Mouse (Mus musculus) lung, postnatal 25 days (tissue): ENCODE data around the gene Usp24.

Source experiments
- DNase-seq: peaks from one replicate; pipeline ENCODE4 v3.0.0; 2022; ENCODE audit warnings: low spot score

Usp24 gene

GRCm38 (mm10) chr4:106315921-106316350 is at the start of gene Usp24:
TSS of gene Usp24 (plus strand) at chr4:106316213.
- DNase-seq: peak; percentile 64

GRCm38 (mm10) chr4:106276937-106277336 is 39.1 kb upstream of the Usp24 start:
- DNase-seq: no peak

GRCm38 (mm10) chr4:106279177-106279576 is 36.8 kb upstream of the Usp24 start:
- DNase-seq: no peak

GRCm38 (mm10) chr4:106281128-106281491 is 34.9 kb upstream of the Usp24 start:
- DNase-seq: no peak

GRCm38 (mm10) chr4:106281492-106282122 is 34.4 kb upstream of the Usp24 start:
- DNase-seq: peak; percentile 46

- no peak for DNase-seq
Measured at GRCm38 (mm10) chr4:106282123-106282510, 33.9 kb upstream of the Usp24 start.

GRCm38 (mm10) chr4:106286958-106287743 is 28.9 kb upstream of the Usp24 start:
- no peak for DNase-seq

- no peak for DNase-seq
Measured at GRCm38 (mm10) chr4:106290201-106290600, 25.8 kb upstream of the Usp24 start.

- DNase-seq: no peak
Measured at GRCm38 (mm10) chr4:106292823-106293222, 23.2 kb upstream of the Usp24 start.

- DNase-seq: no peak
Measured at GRCm38 (mm10) chr4:106293378-106294090, 22.5 kb upstream of the Usp24 start.

- DNase-seq: no peak
Measured at GRCm38 (mm10) chr4:106295696-106296095, 20.3 kb upstream of the Usp24 start.

GRCm38 (mm10) chr4:106296412-106297086 is 19.5 kb upstream of the Usp24 start:
- DNase-seq: no peak

- no peak for DNase-seq
Measured at GRCm38 (mm10) chr4:106301346-106301745, 14.7 kb upstream of the Usp24 start.

- DNase-seq: no peak
Measured at GRCm38 (mm10) chr4:106308090-106308489, 7.9 kb upstream of the Usp24 start.

- DNase-seq: no peak
Measured at GRCm38 (mm10) chr4:106312651-106313050, 3.4 kb upstream of the Usp24 start.

- no peak for DNase-seq
Measured at GRCm38 (mm10) chr4:106313070-106313469, 2.9 kb upstream of the Usp24 start.

GRCm38 (mm10) chr4:106313874-106314273 is 2.1 kb upstream of the Usp24 start:
- DNase-seq: no peak

GRCm38 (mm10) chr4:106314291-106314690 is 1.7 kb upstream of the Usp24 start:
- peak; percentile 25 for DNase-seq

GRCm38 (mm10) chr4:106316351-106317178 is 552 bp downstream of the Usp24 start:
- DNase-seq: peak; percentile 25

GRCm38 (mm10) chr4:106317179-106318055 is 1.4 kb downstream of the Usp24 start:
- no peak for DNase-seq
